Mouse (Mus musculus) lung, postnatal 25 days (tissue): Measurements from ENCODE around the gene Tbk1.
A peak's percentile ranks its signal among the peaks of the same experiment; 100 is the strongest.

Experiments used
- DNase-seq: peaks from one replicate; pipeline ENCODE4 v3.0.0; 2022; ENCODE audit warnings: low spot score

Tbk1 gene

DNA sequence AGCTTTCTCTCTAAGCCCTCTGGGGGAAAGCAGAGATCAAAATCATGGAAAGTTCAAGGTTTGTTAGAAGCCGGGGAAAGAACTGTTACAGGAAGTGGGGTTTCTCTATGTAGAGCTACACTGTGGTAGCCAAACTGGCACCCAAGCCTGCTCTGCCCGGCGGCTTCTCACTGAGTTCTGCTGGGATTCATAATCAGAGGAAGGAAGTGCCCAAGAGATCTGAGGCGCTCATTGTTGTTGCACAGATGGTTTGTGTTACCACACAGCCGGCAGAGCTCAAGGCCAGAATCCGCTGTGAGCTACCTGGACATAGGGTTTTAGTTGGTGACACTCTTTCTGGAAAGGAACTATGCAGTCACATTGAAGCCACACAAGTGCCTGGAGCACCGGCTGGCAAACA is 88.6 kb downstream of the Tbk1 start:
- no peak for DNase-seq

GRCm38 (mm10) chr10:121496616-121497015 is 90.0 kb downstream of the Tbk1 start:
- DNase-seq = peak; percentile 80
